Mouse (Mus musculus): ENCODE results near the gene Spib. TPM values are rescaled to one million over a fixed set of nuclear protein-coding genes. Genes with fewer than 3 reads are reported as not detected.

Gene Spib
- total RNA-seq, 1 experiment: 0.67 TPM

- Histone ChIP-seq H3K27ac (ENCODE audit: insufficient read depth, low read depth, low read length, poor library complexity, severe bottlenecking) (peak within 1 kb of the TSS; percentile 82), H3K9ac (ENCODE audit: insufficient read depth, low read depth, low read length, poor library complexity, severe bottlenecking) (peak within 1 kb of the TSS; percentile 56; the same call in 1 of the 2 replicates), H3K9me3 (ENCODE audit: control insufficient read depth, insufficient read depth, low read depth, low read length) (no peaks in the 10 kb centered on the region), H3K36me3 (ENCODE audit: control insufficient read depth, insufficient read depth, low read length, poor library complexity, severe bottlenecking) (no peaks in the 10 kb centered on the region), H3K4me1 (ENCODE audit: control insufficient read depth in 2 of 2, insufficient read depth in 2 of 2, low read length in 2 of 2, poor library complexity in 1 of 2) (peaks cover 7 to 40% of the 10 kb centered on the region in 2 experiments; a peak in 2 of 4 replicates), H3K4me3 (ENCODE audit: insufficient read depth in 1 of 2, low read depth in 1 of 2, low read length in 2 of 2, poor library complexity in 1 of 2, severe bottlenecking in 1 of 2) (peak within 1 kb of the TSS; percentile 32 to 42)
- TF ChIP-seq CHD2 (IDR thresholded peaks at IDR 0.05; ENCODE audit: low read depth, low read length) (no peak), HCFC1 (IDR thresholded peaks at IDR 0.05; ENCODE audit: borderline replicate concordance, insufficient read depth, low read length) (no peak), ZC3H11A (IDR thresholded peaks at IDR 0.05; ENCODE audit: borderline replicate concordance, low read depth, low read length) (no peak)
- in situ Hi-C loops (cut with MboI; ENCODE audit: low sequenced_read_pairs in 2 of 2, unreplicated experiment in 2 of 2): no loop called here
- DNase-seq (ENCODE audit: low read depth, low spot score): no peak
Observed at GRCm38 (mm10) chr7:44524502-44524901, 7.4 kb downstream of the Spib start, which contains the start of gene Mybpc2. Mybpc2 (minus strand) TSS chr7:44524656.

DNA sequence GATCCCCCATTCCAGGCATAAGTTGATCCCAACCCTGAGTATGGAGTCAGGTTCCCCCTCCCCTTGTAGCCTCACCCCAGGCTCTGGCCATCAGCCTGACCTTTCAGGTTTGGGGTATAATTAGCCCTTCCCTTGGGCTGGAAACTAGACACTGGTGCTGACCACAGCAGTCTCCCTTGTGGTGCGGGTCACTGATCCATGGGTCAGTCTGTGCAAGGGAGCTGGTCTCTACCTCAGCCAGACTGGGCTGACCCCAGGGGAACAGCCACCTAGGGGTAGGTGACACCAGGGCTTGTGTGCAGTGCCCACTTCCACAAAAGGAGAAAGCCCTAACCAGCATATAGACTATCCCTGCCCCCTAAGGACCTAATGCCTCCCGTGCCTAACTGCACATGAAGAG lies 8.8 kb downstream of the Spib start:
- no peak overlapping the region for H3K9ac ChIP-seq (ENCODE audit: insufficient read depth, low read depth, low read length, poor library complexity, severe bottlenecking)
- no peaks in the 10 kb centered on the region for H3K36me3 ChIP-seq (ENCODE audit: control insufficient read depth, insufficient read depth, low read length, poor library complexity, severe bottlenecking)
- in situ Hi-C loops (cut with MboI; ENCODE audit: low sequenced_read_pairs in 2 of 2, unreplicated experiment in 2 of 2): no loop called here
- peaks cover 3 to 27% of the 10 kb centered on the region in 2 experiments; a peak in 2 of 4 replicates for H3K4me1 ChIP-seq (ENCODE audit: control insufficient read depth in 2 of 2, insufficient read depth in 2 of 2, low read length in 2 of 2, poor library complexity in 1 of 2)
- H3K4me3 ChIP-seq (ENCODE audit: insufficient read depth in 1 of 2, low read depth in 1 of 2, low read length in 2 of 2, poor library complexity in 1 of 2, severe bottlenecking in 1 of 2): no peak overlapping the region
- no peak for DNase-seq (ENCODE audit: low read depth, low spot score)
- no peak overlapping the region for H3K27ac ChIP-seq (ENCODE audit: insufficient read depth, low read depth, low read length, poor library complexity, severe bottlenecking)
- TF ChIP-seq HCFC1 (IDR thresholded peaks at IDR 0.05; ENCODE audit: borderline replicate concordance, insufficient read depth, low read length): no peak
- no peak for TF ChIP-seq ZC3H11A (IDR thresholded peaks at IDR 0.05; ENCODE audit: borderline replicate concordance, low read depth, low read length)
- H3K9me3 ChIP-seq (ENCODE audit: control insufficient read depth, insufficient read depth, low read depth, low read length): no peaks in the 10 kb centered on the region

GRCm38 (mm10) chr7:44521710-44522109 lies 10.2 kb downstream of the Spib start:
- Histone ChIP-seq H3K4me3 (ENCODE audit: insufficient read depth in 1 of 2, low read depth in 1 of 2, low read length in 2 of 2, poor library complexity in 1 of 2, severe bottlenecking in 1 of 2) (peak overlapping the region; percentile 76 to 81), H3K9ac (ENCODE audit: insufficient read depth, low read depth, low read length, poor library complexity, severe bottlenecking) (peak overlapping the region; percentile 75), H3K36me3 (ENCODE audit: control insufficient read depth, insufficient read depth, low read length, poor library complexity, severe bottlenecking) (no peaks in the 10 kb centered on the region), H3K4me1 (ENCODE audit: control insufficient read depth in 2 of 2, insufficient read depth in 2 of 2, low read length in 2 of 2, poor library complexity in 1 of 2) (peaks cover 0 to 17% of the 10 kb centered on the region in 2 experiments; a peak in 2 of 4 replicates), H3K9me3 (ENCODE audit: control insufficient read depth, insufficient read depth, low read depth, low read length) (no peaks in the 10 kb centered on the region), H3K27ac (ENCODE audit: insufficient read depth, low read depth, low read length, poor library complexity, severe bottlenecking) (no peak overlapping the region; the same call in 1 of the 2 replicates)
- peak; percentile 62 for DNase-seq (ENCODE audit: low read depth, low spot score)
- in situ Hi-C loops (cut with MboI; ENCODE audit: low sequenced_read_pairs in 2 of 2, unreplicated experiment in 2 of 2): no loop called here
- TF ChIP-seq HCFC1 (IDR thresholded peaks at IDR 0.05; ENCODE audit: borderline replicate concordance, insufficient read depth, low read length) (no peak), MAFK (IDR thresholded peaks at IDR 0.05; ENCODE audit: insufficient read depth, low read depth, low read length) (no peak), CHD2 (IDR thresholded peaks at IDR 0.05; ENCODE audit: low read depth, low read length) (no peak), ZNF384 (IDR thresholded peaks at IDR 0.05; ENCODE audit: low read depth, low read length) (no peak), ZC3H11A (IDR thresholded peaks at IDR 0.05; ENCODE audit: borderline replicate concordance, low read depth, low read length) (peak; percentile 63; the same call in 1 of the 2 replicates)

- in situ Hi-C loops (cut with MboI; ENCODE audit: low sequenced_read_pairs in 2 of 2, unreplicated experiment in 2 of 2): no loop called here
- H3K4me1 ChIP-seq (ENCODE audit: control insufficient read depth in 2 of 2, insufficient read depth in 2 of 2, low read length in 2 of 2, poor library complexity in 1 of 2): peaks cover 0 to 14% of the 10 kb centered on the region in 2 experiments; a peak in 2 of 4 replicates
- H3K9me3 ChIP-seq (ENCODE audit: control insufficient read depth, insufficient read depth, low read depth, low read length): no peaks in the 10 kb centered on the region
- DNase-seq (ENCODE audit: low read depth, low spot score): no peak
- H3K36me3 ChIP-seq (ENCODE audit: control insufficient read depth, insufficient read depth, low read length, poor library complexity, severe bottlenecking): no peaks in the 10 kb centered on the region
- no peak overlapping the region for H3K27ac ChIP-seq (ENCODE audit: insufficient read depth, low read depth, low read length, poor library complexity, severe bottlenecking)
- H3K9ac ChIP-seq (ENCODE audit: insufficient read depth, low read depth, low read length, poor library complexity, severe bottlenecking): no peak overlapping the region
- H3K4me3 ChIP-seq (ENCODE audit: insufficient read depth in 1 of 2, low read depth in 1 of 2, low read length in 2 of 2, poor library complexity in 1 of 2, severe bottlenecking in 1 of 2): no peak overlapping the region
- TF ChIP-seq MAFK (IDR thresholded peaks at IDR 0.05; ENCODE audit: insufficient read depth, low read depth, low read length): no peak
- TF ChIP-seq CHD2 (IDR thresholded peaks at IDR 0.05; ENCODE audit: low read depth, low read length): no peak
- TF ChIP-seq HCFC1 (IDR thresholded peaks at IDR 0.05; ENCODE audit: borderline replicate concordance, insufficient read depth, low read length): no peak
- TF ChIP-seq ZC3H11A (IDR thresholded peaks at IDR 0.05; ENCODE audit: borderline replicate concordance, low read depth, low read length): no peak
- TF ChIP-seq ZNF384 (IDR thresholded peaks at IDR 0.05; ENCODE audit: low read depth, low read length): no peak
Observed at GRCm38 (mm10) chr7:44520990-44521389, 10.9 kb downstream of the Spib start.

Data from ES-E14 (cell line).